Mouse (Mus musculus): Measurements from ENCODE around the gene Med4.
"Not testable (repeated sequence)": the region's sequence is repeated elsewhere in the genome, so short reads cannot be mapped to it uniquely, and the experiment has no call there.

Med4 gene

DNA sequence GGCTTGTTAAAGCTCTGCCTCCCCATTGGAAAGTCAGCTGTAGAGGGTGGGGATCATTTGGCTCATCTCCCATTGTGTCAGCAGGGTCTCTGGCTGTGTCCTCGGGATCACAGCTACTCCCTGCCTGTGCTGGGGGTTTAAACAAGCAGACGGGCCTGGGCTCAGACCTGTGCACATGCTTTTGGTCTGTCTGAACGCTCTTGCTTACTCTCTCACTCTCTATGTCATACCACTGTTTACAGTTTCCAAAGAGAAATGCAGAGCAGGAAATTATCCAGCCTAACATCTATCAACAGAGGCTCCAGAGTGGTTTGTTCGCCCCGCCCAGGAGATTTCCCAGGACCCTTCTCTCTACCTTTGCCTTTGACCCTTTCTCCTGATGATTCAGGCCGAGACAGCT lies 8.1 kb upstream of the Med4 start:
- no peak for DNase-seq (ENCODE audit: low read depth)

DNA sequence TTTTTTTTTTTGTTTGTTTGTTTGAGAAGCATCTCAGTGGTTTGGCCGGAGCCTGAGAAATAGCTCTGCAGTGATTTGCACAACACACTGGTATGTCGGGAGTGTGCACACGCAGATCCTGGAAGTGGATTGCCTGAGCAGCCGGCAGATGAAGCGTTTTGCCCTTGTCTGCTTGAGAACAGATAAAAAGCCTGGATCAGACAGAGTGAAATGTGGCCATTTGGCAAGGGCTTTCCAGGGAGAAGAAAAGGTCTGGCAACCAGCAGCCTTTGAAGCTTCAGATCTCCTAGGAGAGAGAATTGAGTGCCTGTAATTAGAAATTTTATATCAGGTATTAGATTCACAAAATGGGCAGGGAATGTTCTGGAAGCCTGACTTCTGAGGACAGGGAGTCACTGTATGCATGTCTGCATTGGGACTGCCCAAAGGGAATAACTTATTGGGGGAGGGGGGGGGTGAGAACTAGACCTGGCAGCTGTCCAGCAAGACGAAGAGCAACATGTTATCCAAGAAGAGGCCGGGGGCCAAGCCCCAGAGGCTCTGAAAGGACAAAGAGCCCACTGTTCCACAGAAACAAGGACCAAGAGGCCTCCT lies 7.1 kb upstream of the Med4 start:
- no peak for DNase-seq (ENCODE audit: low read depth)

DNA sequence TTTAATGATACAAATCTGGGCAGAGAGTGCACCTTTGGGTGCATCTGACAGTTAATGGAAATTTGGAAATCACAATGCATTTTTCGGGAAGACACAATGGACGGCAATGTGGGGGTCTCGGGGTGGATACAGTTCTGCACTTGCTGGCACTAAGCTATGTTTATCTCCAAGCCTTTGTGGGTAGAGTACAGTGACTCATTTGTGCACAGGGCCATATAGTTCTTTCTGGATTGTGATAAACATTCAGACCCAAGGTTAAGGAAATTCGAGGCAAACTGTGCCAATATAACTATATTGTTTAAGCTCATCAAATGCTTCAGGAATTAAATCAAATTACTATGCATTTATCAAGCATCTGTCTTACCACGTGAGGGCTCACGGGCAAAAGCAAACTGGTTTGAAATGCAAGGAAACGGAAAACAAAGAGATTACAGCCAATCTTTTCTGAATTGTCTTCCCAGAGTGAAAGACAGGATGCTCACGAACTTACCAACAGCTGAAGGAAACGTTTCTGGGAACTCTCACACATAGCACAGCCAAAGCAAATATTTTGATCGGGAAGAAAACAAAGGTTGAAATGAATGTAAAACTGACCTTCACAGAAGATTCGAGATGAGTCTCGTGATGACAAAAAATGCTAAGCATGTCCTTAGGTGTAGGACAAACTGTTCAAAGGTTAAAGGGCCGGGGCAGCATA lies 6.4 kb upstream of the Med4 start:
- DNase-seq (ENCODE audit: low read depth), result no peak

DNA sequence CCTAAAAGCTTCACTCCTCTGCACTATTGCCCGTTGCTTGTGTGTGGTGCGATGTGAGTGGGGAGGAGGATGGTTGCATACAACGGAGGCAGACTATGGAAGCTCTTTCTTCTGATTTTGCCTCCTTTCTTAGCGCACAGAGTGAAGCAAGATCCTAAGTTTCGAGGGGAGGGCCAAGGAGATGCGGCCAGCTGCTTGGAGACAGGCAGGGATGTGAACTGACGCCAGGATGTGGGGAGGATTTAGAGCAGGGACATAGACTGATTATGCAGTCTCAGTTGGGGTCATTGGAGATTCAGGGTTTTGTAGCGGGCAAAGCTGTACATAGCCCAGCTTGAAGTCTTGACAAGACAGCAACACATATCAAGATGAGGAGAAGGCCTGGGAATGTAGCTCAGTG lies 3.5 kb upstream of the Med4 start:
- DNase-seq (ENCODE audit: low read depth), result no peak

DNA sequence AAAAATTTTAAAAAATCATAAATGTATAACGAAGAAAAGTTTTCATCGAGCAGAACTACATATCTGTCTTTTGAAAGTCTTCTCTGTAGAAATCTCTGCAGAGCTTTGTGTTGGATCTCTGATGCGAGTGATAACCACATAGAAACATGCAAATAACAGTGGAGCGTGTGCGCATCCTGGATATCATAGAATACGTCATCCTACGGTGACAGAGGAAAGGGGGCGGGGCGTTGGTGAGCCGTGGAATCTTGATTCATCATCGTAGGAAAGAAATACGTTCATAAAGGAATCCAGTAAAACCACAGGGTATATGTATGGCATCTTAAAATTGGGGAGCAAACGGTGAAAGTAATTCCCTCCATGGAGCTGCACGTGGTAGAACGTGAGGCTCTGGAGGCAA lies 2.6 kb upstream of the Med4 start:
- no peak for DNase-seq (ENCODE audit: low read depth)

DNA sequence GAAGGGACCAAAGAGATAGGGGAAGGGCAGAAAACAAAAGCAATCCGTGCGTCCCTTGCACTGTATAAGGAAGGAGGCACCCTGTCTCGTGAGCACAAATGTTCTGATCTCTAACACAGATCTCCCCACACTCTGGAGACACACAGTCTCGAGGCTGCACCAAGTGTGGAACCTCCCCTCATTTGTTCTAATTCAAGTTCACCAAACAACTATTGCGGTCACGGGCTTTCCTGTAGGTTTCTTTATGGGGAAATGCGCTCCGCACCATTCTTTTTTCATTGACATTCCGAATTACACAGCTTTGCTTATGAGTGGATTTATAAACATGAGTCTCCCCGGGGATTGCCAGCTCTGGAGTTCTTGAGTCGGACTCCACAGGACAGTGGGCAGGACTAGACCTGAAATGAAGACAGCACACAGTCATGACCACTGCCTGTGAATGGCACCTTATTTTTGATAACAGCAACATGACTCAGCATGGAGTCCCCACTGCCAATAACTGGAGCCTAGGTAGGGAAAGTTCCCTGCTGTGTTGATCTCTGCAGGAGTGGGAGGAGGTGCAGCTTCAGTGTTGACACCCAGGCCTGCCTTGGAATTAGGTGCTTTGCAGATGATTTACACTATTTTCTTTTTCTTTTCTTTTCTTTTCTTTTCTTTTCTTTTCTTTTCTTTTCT lies 2.0 kb upstream of the Med4 start:
- no peak for DNase-seq (ENCODE audit: low read depth)

DNA sequence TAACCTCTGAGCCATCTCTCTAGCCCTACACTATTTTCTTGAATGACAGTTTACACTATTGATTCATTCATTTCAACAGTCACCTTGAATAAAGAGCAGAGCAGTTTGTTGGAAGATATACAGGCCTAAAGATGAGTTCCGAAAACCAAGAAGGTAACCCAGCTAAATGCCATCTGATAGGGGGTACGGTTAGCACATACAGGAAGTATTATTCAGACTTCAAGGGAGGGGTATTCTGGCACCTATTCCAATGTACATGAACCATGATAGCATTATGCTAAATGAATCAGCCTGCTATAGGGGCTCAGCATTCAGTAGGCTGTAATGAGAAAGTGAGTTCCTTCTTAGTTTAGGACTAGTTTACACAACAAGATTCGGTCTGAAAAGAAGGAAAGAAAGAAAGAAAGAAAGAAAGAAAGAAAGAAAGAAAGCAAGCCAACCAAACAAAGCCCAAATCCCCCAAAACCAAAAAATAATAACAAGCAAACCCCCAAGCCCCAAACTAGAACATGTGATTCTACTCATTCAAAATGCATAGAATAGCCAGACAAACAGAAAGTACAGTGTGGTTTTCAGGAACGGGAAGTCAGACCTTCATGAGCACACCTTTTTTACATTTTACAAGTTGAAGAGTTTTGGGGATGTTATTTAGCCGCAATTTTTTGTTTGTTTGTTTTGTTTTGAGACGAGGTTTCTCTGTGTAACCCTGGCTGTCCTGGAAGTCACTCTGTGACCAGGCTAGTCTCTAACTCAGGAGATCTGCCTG lies 1.0 kb upstream of the Med4 start:
- no peak for DNase-seq (ENCODE audit: low read depth)

DNA sequence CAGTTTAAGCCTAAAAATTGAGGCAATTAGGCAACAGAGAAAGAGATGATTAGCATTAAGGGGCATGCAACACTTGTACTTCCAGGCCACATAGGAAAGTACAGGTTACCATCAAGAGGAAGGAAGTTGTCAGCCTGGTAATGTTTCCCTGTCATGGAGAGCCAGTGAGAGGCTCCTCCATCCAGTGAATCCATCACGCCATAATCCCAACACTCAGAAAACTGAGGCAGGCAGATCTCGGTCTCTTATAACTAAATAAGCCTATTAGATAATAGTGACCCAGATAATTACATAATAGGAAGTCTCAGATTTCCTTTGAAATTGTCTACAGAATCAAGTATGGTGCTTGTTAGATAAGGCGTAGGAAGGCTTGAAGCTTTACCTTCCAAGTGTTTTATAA lies 14.3 kb downstream of the Med4 start:
- DNase-seq (ENCODE audit: low read depth), result no peak

DNA sequence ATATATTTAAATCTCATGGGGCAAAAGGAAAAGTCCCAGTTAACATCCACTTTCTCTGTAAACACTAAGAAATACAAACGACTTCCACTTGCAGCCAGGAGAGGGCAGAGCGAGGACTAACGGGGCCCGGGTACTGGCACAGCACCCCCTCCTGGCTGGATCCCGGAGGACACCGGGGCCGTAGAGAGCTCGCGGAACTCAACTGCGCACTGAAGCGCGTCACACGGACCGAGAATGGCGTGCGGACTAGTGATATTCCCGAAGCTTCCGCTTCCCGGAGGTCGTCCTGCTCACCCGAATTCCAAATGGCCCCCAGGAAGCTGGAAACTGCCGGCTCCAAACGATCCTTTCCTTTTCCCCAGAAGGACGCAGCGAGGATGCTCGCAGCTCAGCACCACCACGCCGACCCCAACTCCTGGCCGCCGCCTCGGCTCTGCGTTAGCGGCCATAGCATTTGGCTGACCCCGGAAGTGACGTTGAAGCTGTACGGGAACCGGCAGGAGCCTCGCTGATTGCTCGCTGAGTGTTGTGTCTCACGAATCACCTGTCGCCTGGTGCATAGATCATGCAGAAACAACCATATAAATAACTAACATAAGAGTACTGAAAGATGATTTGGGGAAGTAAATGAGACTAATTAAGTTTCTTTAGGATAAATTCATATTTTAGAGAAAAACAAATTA lies 15.1 kb downstream of the Med4 start, which contains the start of gene Sucla2:
Gene Sucla2 (plus strand): TSS at position 554 of the 683 bp plus-strand sequence.
- DNase-seq (ENCODE audit: low read depth), result peak; percentile 94

DNA sequence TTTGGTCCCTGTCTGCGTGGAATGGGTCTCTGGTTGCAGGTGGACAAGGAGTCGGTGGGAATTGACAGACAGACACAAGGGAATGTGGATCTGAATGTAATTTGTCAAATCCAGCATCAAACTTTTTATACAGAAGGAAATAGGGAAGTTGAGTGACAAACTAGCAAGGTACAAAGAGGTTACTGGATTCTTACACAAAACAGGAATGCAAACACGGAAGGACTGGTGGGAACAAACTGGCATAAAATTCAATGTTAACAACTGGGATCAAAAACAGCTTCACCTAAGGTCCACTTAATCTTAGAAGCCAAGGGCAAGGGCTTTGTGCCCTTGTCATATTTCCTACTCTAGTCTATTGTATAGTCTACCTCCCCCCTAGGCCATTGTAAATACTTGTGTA lies 18.8 kb downstream of the Med4 start:
- not testable (repeated sequence) for DNase-seq (ENCODE audit: low read depth)

DNA sequence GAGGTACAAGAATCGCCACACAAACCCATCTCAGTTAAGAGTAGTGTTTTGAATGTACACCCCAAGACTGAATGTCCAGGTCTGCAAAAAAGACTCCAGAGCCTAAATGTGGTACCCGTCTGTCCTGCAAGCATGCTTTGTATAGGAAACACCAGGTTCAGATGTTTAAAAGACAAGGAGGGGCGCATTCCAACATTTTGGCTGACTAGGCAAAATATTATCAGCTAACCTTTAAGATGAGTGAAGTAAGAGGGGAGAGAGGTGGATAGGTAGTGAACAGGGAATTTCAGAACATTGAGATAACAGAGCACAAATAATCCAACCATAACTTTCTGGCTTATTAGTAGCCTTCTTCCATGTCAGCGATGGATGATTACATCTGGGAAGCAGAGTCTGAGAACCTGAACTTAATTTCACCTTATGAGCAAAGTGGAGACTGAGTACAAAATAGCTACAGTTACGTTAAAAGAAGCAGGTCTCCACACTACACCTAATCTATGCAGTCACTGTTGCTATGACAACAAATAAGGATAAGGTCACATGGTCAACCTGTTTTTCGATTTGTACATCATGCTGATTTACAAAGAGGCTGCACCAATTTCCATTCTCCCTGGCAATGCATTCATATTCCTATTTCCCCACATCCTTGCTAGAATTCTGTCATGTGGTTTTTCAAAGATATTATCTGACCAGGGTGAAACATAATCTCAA lies 24.1 kb downstream of the Med4 start:
- no peak for DNase-seq (ENCODE audit: low read depth)

DNA sequence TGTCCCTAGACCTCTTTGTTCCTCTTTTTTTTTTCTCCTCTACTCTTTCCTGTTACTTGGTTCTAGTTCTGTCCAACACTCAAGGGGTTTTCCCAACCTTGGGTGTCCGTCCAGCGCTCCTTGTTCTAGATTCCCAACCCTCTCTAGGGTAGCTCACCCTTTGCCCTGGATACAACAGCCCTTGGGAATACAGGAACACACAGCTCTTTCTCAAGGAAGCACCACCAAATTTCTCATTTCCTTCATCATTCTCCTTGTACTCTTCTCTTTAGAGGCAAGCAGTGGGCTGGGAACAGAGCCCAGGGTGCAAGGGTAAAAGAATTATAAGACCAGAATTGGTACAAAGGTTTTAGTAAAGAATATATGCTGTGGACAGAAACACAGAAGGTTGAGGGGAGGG lies 25.8 kb downstream of the Med4 start:
- DNase-seq (ENCODE audit: low read depth), result no peak

DNA sequence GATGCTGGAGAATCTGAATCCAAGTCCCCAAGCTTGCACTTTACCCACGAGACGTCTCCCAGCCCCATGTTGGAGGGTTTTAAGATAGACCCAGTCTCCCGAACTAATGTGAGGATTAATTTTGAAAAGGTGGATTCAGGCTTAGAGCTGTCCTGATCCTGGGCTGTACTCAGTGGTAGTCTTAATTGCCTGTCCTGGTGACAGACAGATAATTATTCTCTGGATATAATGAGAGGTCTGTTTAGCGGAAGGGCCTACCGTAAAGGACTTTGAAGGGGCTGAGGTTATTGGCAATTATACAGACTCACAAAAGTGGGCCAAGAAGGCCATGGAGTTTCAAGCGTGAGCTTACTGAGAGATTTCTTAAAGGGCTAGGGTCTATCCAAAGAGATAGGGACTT lies 34.0 kb downstream of the Med4 start:
- no peak for DNase-seq (ENCODE audit: low read depth)

DNA sequence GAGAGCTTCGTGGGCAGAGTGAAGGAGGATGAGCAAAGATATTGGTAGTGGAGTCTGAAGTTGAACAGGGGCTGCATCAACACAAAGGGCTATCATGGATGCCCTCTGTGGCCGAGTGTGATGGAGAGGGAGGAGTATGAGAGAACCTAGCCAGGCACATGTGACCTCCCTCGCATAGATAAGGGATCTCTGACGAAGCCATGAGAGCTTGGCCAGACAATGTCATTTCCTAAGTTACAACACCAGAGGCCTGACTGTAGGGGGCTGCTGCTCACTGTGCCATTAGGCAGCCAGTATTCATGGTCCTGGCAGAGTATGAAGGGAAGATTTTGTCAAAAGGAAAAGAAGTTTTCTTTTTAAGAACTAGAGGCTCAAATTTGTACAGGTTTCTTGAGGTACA lies 37.2 kb downstream of the Med4 start:
- no peak for DNase-seq (ENCODE audit: low read depth)

DNA sequence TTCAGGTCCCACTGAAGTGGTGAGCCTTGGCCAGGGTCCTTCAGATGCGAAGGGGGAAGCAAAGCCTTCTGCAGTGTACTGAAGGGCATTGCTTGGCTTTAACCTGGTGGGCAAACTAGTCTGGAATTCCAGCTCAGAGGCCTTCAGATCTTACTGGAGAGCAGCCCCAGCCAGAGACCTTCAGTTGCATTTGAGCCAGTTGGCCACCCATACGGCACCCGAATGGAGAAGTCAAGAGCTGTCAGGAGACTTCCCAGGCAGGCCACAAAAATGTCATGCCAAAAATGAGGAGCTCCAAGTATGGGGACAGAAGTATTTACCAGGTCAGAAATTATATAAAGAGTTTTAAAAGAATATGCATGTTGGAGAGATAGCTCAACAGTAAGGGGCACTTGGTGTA lies 38.2 kb downstream of the Med4 start, which contains the start of gene Nudt15:
Gene Nudt15 (minus strand): TSS at position 192 of the 400 bp plus-strand sequence.
- no peak for DNase-seq (ENCODE audit: low read depth)

DNA sequence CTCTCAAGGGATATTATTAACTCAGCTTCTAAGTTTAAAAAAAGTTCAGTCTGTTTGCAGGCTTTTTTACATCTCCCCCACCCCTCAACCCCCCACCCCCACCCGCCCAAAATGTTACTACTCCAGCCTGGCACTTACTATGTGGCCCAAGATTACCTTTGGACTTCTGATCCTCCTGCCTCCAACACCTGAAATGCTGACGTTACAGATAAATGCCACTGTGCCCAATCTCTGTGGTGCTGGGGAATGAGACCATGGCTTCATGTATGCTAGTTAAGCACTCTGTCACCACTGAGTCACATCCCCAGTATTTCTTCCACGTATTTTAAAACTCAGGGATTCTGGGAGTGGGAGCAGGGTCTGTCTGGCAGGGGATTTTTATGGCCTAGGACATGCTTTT lies 40.5 kb downstream of the Med4 start:
- DNase-seq (ENCODE audit: low read depth), result no peak

DNA sequence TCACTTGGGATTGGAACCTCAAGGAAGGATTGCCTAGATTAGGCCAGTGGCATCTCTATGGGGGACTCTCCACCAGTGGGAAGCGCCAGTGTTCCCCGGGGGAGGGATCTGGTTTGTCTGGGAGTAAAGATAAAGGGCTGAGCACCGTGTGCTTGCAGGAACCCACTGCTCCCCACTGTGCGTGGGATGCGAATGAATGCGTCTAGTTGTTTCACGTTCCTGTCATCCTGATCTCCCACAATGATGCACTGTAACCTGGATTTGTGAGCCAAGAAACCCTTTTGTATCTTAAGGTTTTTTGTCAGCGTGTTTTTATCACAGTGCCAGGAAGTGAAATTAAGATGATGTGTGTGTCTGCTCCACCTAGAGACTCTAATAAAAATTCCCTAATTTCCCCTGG lies 40.9 kb downstream of the Med4 start:
- no peak for DNase-seq (ENCODE audit: low read depth)

DNA sequence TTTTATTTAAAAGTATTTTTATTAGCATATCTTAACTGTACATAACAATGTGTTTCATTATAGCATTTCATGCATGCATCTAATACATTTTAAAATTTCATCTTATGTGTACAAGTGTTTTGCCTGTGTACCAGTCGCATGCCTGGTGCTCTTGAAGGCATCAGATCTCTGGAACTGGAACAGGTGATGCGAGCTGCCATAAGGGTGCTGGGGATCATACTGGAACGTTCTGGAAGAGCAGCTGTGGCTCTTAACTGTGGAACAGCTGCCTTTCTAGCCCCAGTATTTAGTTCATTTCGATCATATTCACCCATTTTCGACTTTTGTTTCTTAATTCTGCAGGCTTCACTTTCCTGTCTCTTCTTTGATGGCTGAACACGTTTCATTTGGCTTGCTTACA lies 41.3 kb downstream of the Med4 start:
- DNase-seq (ENCODE audit: low read depth), result no peak

DNA sequence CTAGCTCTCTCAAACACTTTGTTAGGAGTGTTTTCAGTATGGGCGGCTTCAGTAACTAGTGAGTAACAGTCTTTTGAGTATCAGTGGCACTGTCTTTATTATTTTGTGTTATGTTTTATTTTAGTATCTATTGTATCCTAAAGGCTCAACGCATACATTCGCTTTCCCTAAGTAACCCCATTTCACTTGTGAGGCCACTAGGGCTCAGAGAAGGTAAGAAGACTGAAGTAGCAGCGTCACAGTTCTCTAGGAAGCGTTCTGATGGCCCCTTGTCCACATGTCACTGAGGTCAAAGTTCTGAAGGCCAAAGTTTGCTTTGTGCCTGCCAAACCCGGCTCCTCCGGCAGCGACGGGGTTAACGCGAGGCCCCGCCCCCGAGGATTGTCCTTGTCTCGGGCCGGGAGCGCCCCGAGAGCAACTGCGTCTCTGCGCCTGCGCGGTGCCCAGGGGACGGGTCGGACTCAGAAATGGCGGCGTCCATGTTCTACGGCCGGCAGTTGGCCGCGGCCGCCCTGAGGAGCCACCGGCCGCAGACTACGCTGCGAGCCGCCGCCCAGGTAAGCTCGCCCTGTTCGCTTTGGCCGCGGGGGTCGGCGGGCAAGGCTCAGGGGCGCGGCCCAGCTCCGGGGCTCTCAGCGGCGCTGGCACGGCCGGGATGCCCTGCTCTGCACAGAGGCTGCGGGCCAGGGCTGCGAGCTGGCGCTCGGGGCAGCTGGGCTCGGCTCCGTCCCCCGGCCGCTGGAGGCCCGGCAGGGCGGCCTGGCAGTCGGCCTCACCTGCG lies 42.7 kb downstream of the Med4 start:
- peak; percentile 85 for DNase-seq (ENCODE audit: low read depth)

DNA sequence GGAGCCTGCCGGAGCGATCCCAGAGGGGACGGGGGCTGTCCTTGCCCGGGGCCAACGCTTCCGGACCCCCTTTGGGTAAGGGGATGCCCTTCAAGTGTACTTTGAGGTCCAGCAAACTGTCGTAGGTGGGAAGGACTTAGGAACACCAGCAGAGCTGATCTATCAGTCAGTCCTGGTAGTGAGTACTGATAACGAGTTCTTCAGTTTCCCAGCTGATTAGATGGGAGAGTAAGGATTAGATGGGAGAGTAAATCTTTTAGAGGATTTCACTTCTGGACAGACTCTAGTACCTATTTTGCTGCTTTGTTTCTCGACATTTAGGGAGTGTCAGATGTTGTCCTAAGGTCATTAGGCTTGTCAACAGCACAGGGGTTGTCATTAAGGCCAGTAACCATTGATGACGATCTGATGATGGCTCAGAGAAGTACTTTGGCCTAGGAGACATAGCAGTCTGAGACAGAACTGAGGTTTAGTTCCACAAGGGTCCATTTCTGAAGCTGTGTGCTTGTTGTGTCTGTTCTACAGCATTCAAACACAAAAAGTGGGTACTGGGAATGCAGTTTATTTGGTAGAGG lies 43.4 kb downstream of the Med4 start:
- no peak for DNase-seq (ENCODE audit: low read depth)
